Mouse (Mus musculus) liver, postnatal 0 days (tissue): Measurements from ENCODE around the gene Psmd9.

ENCODE experiments used
- CTCF ChIP-seq: sonication (generic); IDR thresholded peaks from 2 replicates; pipeline ENCODE4 v1.5.1; 2016; ENCODE audit warnings: antibody characterized with exemption, low read depth
- EP300 ChIP-seq: IDR thresholded peaks from 2 replicates; pipeline ENCODE4 v1.6.1; 2016; ENCODE audit warnings: antibody characterized with exemption, low read depth, mild to moderate bottlenecking

DNA sequence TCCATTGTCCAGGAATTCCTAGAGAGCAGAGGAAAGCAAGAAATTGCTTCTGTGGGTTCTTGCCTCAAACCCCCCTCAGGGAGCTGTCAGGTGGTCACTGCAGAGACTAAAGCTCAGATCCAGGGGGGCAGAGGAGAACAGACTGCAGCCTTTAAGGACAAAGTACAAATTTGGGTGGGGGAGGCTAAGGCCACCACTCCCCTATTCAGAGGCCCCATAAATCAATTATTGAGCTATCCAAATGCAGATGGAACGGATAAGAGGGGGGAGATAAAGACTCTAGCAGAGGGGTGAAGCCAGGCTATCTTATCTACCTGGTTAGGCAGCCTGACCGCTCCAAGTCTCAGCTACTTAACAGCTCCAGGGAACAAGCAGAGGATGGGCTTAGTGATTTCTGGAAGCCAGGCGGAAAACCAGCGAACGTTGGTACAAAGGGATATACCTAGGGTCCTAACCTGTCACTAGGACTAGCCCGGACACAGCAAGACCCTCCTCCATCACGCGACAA, 34.3 kb upstream of the Psmd9 start:
- TF ChIP-seq CTCF (no peak), EP300 (no peak)
